Mouse (Mus musculus) thymus, adult 2 months (tissue): Measurements from ENCODE around the gene Ksr2.

Experiments used
- CTCF ChIP-seq: fragments of 200-500 bp; IDR thresholded peaks from 2 replicates; pipeline ENCODE4 v1.5.1; 2012; ENCODE audit warnings: mild to moderate bottlenecking, control low read depth, low read length, moderate library complexity, borderline replicate concordance; ENCODE audit not compliant: control insufficient read depth, poor library complexity, insufficient read depth; ENCODE audit errors: extremely low read depth
- POLR2A ChIP-seq: fragments of 200-500 bp; IDR thresholded peaks from 2 replicates; pipeline ENCODE4 v1.6.1; 2012; ENCODE audit warnings: mild to moderate bottlenecking, low read length, control low read depth, moderate library complexity; ENCODE audit not compliant: control insufficient read depth, poor library complexity, insufficient read depth; ENCODE audit errors: extremely low read depth

DNA sequence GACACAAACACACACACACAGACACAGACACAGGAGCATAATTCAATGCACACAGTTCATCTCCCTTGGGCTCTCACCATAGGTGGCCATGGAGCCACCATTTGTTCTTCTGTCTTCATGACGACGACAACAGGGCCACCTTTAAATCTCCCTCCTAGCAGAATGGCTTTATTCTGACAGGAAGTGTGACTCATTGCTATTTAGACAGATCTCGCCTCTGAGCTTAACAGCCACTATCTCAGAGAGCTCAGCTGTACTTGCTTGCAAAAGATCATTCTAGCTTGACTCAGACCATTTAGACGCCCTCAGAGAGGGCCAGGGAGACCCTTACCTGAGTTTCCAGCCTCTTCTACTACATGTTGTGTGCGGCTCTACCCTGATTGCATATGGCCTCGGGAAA is 175.5 kb downstream of the Ksr2 start:
- TF ChIP-seq POLR2A (no peak), CTCF (no peak)
